Mouse (Mus musculus): ENCODE data around the gene Prss28. TPM values are rescaled to one million over a fixed set of nuclear protein-coding genes. Genes with fewer than 3 reads are reported as not detected.
A peak's percentile ranks its signal among the peaks of the same experiment; 100 is the strongest.

Gene Prss28
- polyA plus RNA-seq (2015; fragmentation: Nextera tagmentation; extraction: Ambion mirVana), result not detected in 2 replicates

DNA sequence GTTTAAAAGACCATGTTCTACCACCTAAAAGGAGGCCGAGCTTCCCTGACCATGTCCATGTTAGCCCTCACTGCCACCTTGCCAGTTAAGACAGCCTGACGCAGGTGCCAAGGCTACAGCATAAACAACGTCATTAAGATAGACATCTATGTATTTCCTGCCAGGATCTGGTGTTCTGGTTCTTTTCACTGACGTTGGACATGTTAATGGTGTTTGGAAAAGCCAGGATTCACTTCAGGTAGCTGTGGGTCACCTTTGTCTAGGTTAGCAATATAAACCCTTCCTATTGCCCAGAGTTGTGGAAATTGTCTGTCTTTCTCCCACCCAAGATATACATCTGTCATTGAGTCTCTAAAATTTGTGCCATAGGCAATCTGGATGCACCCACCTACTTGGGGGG, at the start of gene Prss28:
Prss28 (plus strand) TSS at position 301 of the 400 bp plus-strand sequence.
- Histone ChIP-seq H3K4me1 (ENCODE audit: control insufficient read depth, insufficient read depth, low read length) (no peaks in the 10 kb centered on the region), H3K9me3 (replicated peaks; ENCODE audit: control insufficient read depth, low read length) (no peaks in the 10 kb centered on the region), H3K27me3 (ENCODE audit: control insufficient read depth, insufficient read depth, low read length) (no peaks in the 10 kb centered on the region), H3K36me3 (ENCODE audit: control insufficient read depth, insufficient read depth, low read length) (no peaks in the 10 kb centered on the region), H3K9ac (ENCODE audit: low read length) (no peak within 1 kb of the TSS), H3K4me2 (ENCODE audit: low read depth, low read length) (no peak within 1 kb of the TSS), H3K4me3 (replicated peaks; ENCODE audit: low read length) (no peak within 1 kb of the TSS), H3K27ac (ENCODE audit: low read length) (no peak within 1 kb of the TSS)
- WGBS, result 51% methylated on average over 4 of the region's 4 CpGs
- ATAC-seq (ENCODE audit: insufficient read depth, low FRiP score), result no peak

DNA sequence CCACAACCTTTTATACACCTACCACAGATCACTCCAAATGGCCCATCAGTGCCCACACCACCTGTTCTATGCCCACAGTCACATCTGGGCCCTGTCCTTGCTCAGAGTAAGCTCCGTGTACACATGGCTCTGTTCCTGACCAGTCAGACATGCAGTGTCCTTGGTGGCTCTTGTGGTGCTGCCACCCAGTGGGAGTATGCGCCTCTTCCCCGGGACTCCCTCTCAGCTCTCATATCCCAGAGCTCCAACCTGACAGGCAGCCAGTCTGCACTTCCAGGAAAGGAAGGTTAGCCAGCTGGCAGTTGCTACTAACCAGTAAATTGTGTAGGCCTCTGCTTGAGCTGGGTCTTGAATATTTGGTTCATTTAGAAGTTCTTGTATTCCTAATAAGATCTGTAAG, 44.0 kb upstream of the Prss28 start:
- Histone ChIP-seq H3K4me1 (ENCODE audit: control insufficient read depth, insufficient read depth, low read length) (no peaks in the 10 kb centered on the region), H3K36me3 (ENCODE audit: control insufficient read depth, insufficient read depth, low read length) (peaks cover 40% of the 10 kb centered on the region), H3K27me3 (ENCODE audit: control insufficient read depth, insufficient read depth, low read length) (no peaks in the 10 kb centered on the region), H3K9ac (ENCODE audit: low read length) (no peak overlapping the region), H3K4me2 (ENCODE audit: low read depth, low read length) (no peak overlapping the region), H3K27ac (ENCODE audit: low read length) (no peak overlapping the region), H3K4me3 (replicated peaks; ENCODE audit: low read length) (no peak overlapping the region), H3K9me3 (replicated peaks; ENCODE audit: control insufficient read depth, low read length) (no peaks in the 10 kb centered on the region)
- 63% methylated on average over 3 of the region's 3 CpGs for WGBS
- no peak; the same call in 1 of the 2 replicates for ATAC-seq (ENCODE audit: insufficient read depth, low FRiP score)

DNA sequence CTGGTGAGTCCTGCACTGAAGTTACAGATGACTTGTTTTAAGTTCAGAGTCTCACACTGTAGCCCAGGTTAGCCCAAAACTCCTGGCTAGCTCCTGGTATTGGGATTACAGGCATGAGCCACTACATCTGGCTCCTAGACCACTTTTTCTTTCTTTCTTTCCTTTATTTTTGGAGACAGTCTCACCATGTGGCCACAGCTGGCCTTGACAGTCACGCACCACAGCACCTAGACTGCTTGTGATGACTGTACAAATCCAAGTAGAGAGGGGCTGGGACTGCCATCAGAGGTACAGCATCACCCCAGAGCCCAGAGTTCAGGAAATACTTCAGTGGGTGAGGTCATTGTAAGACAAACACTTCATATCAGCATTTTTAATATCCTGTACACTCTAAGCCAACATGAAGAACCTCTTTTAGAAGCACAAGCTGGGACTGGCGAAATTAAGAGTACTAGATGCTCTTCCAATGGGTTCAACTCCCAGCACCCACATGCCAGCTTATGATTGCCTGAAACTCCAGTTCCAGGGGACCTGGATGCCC, 37.6 kb upstream of the Prss28 start:
- Histone ChIP-seq H3K4me3 (replicated peaks; ENCODE audit: low read length) (peak overlapping the region; percentile 94; the same call in 1 of the 2 replicates), H3K9me3 (replicated peaks; ENCODE audit: control insufficient read depth, low read length) (no peaks in the 10 kb centered on the region), H3K9ac (ENCODE audit: low read length) (peak overlapping the region; percentile 22; the same call in 1 of the 2 replicates), H3K27me3 (ENCODE audit: control insufficient read depth, insufficient read depth, low read length) (no peaks in the 10 kb centered on the region), H3K27ac (ENCODE audit: low read length) (no peak overlapping the region), H3K36me3 (ENCODE audit: control insufficient read depth, insufficient read depth, low read length) (peaks cover 18% of the 10 kb centered on the region), H3K4me2 (ENCODE audit: low read depth, low read length) (peak overlapping the region; percentile 94), H3K4me1 (ENCODE audit: control insufficient read depth, insufficient read depth, low read length) (peaks cover 15% of the 10 kb centered on the region)
- no peak for ATAC-seq (ENCODE audit: insufficient read depth, low FRiP score)
- 69% methylated on average over 2 of the region's 2 CpGs for WGBS

DNA sequence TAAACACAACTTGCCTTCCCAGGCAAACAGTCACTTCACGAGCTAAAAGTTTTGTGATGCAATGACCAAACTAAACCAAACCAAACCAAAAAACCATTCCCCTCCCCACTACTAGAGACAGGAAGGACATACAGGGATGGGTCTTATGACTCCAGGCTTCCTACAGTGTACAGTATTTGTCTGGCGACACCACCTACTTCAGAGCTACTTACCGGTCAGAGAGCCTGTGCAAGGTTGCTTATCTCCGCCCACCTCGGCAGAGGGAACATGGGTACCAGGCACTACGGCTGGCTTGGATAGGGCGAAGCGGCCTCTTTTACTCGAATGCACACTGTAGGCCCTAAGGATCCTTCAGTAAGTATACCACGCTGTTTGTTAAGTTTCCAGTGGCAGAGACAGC, 36.1 kb upstream of the Prss28 start:
- no peak for ATAC-seq (ENCODE audit: insufficient read depth, low FRiP score)
- no peaks in the 10 kb centered on the region for H3K9me3 ChIP-seq (replicated peaks; ENCODE audit: control insufficient read depth, low read length)
- H3K4me3 ChIP-seq (replicated peaks; ENCODE audit: low read length), result peak overlapping the region; percentile 94
- H3K9ac ChIP-seq (ENCODE audit: low read length), result peak overlapping the region; percentile 100
- no peaks in the 10 kb centered on the region for H3K27me3 ChIP-seq (ENCODE audit: control insufficient read depth, insufficient read depth, low read length)
- peaks cover 7% of the 10 kb centered on the region for H3K36me3 ChIP-seq (ENCODE audit: control insufficient read depth, insufficient read depth, low read length)
- WGBS, result 0% methylated on average over 10 of the region's 10 CpGs
- H3K4me2 ChIP-seq (ENCODE audit: low read depth, low read length), result peak overlapping the region; percentile 94
- peaks cover 15% of the 10 kb centered on the region for H3K4me1 ChIP-seq (ENCODE audit: control insufficient read depth, insufficient read depth, low read length)
- H3K27ac ChIP-seq (ENCODE audit: low read length), result peak overlapping the region; percentile 99

DNA sequence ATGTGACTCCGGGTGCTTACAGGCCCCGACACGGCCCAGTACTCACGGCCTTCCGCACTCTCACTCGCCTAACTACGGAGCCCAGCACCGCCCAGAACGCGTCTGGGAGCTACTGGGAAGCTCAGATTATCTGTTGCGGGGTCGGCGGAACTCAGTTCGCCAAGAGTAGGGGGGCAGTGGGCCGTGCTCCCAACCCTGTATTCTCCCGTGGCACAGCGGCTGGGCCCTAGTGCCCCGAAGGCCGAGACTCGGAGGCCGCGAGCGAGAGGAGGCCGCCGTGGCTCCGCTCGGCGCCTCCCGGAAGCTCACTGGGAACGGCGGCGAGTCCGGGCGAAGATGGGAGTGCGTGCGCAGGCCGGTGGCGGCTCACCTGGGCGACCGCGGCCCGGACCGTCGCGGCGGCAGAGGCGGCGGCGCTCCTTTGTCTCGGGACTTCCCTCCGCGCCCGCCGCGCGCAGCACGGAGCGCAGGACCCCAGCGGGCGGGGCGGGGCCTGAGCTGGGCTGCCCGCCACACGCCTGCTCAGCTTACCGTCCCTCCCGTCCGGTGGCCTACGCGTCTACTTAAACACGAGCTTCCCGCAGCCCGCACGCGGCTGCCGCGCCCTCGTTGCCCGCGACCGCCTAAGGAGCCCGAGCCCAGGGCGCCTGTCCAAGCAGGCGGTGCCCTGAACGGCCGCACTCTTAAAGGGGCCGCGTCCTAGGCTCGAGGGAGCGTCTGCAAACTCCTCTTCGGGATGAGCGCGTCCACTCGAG, 35.3 kb upstream of the Prss28 start:
- Histone ChIP-seq H3K27me3 (ENCODE audit: control insufficient read depth, insufficient read depth, low read length) (no peaks in the 10 kb centered on the region), H3K27ac (ENCODE audit: low read length) (peak overlapping the region; percentile 99), H3K36me3 (ENCODE audit: control insufficient read depth, insufficient read depth, low read length) (peaks cover 6% of the 10 kb centered on the region; the same call in 1 of the 2 replicates), H3K9ac (ENCODE audit: low read length) (peak overlapping the region; percentile 100), H3K9me3 (replicated peaks; ENCODE audit: control insufficient read depth, low read length) (no peaks in the 10 kb centered on the region), H3K4me3 (replicated peaks; ENCODE audit: low read length) (peak overlapping the region; percentile 94), H3K4me1 (ENCODE audit: control insufficient read depth, insufficient read depth, low read length) (peaks cover 15% of the 10 kb centered on the region), H3K4me2 (ENCODE audit: low read depth, low read length) (peak overlapping the region; percentile 94)
- peak; percentile 93 for ATAC-seq (ENCODE audit: insufficient read depth, low FRiP score)
- 0% methylated on average over 90 of the region's 92 CpGs for WGBS

DNA sequence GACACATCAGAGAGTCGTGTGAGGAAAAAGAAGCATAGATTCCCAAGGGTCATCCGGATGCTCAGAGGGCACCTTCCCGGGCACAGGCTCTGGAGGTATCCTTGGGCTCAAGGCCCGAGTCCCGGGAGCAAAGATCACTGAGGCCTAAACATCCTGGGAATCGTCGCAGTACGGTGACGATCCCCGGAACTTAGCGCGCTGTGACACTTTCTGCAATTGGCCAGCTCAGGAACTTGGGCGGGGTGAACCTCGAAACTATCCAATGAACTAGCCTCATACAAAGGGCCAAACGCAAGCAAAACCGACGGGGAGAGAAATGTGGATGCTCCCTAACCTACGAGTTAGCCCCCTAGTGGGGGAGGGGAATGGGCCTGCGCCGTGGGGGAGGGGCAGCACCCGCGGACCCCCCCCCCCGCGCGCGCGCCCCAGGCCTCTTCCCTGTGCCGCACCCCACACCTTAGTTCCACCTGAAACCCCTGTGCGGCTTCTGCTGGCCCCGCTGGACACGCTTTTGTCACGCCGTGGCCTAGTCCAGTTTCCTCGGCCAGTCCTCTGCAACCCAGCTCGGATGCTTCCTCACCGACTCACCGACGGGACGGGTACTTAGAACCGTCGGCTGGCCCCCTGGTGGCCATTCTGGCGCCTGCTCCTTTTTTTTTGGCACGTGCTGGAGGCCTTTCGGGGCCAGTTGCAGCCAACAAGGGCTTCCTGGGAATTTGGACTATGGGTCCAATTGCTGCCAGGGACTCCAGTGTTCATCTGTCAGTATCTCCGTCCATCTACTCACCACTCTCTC, 34.5 kb upstream of the Prss28 start:
- ATAC-seq (ENCODE audit: insufficient read depth, low FRiP score), result peak; percentile 89
- Histone ChIP-seq H3K36me3 (ENCODE audit: control insufficient read depth, insufficient read depth, low read length) (peaks cover 1% of the 10 kb centered on the region; the same call in 1 of the 2 replicates), H3K9ac (ENCODE audit: low read length) (peak overlapping the region; percentile 100), H3K4me2 (ENCODE audit: low read depth, low read length) (peak overlapping the region; percentile 56), H3K27me3 (ENCODE audit: control insufficient read depth, insufficient read depth, low read length) (no peaks in the 10 kb centered on the region), H3K9me3 (replicated peaks; ENCODE audit: control insufficient read depth, low read length) (no peaks in the 10 kb centered on the region), H3K4me3 (replicated peaks; ENCODE audit: low read length) (peak overlapping the region; percentile 94), H3K27ac (ENCODE audit: low read length) (peak overlapping the region; percentile 99), H3K4me1 (ENCODE audit: control insufficient read depth, insufficient read depth, low read length) (peaks cover 15% of the 10 kb centered on the region)
- under 1% methylated on average over 40 of the region's 45 CpGs for WGBS

DNA sequence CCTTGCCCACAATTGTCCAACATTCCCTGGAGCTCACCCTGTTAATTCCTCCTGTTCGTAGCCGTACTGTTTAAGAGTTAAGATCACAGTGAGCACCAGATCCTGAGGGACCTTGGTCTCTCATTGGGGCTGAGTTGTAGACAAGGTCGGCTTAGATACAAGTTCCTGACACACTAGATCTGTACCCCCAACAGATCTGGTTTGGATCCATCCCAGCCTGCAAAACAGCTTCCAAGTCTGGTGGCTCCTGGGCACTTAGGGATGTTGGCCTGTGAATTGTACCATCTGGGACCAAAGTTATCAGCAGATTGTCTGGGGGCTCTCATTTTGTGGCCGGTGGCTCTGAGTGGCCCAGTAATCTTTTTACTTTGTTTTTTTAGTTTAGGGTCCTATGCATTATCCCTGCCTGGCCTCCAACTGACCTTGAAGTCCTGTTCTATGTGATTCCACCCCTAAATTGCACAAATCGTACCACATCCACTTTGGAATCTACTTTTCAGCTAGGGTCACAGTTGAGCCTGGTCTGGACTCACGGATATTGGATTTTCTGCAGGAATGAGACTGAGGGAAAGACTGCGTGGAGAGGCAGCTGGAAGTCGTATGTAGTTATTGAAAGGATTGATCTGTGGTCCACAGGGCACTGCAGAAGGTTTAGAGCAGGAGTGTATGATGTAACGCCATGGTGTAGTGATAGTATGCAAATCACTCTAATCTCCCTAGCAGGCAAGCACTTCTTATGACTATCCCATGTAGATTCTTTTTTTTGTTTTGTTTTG, 33.7 kb upstream of the Prss28 start, which contains the start of gene Ube2i:
Ube2i (minus strand) TSS at position 52 of the 776 bp plus-strand sequence.
- Histone ChIP-seq H3K36me3 (ENCODE audit: control insufficient read depth, insufficient read depth, low read length) (no peaks in the 10 kb centered on the region), H3K27me3 (ENCODE audit: control insufficient read depth, insufficient read depth, low read length) (no peaks in the 10 kb centered on the region), H3K9ac (ENCODE audit: low read length) (peak within 1 kb of the TSS; percentile 100), H3K9me3 (replicated peaks; ENCODE audit: control insufficient read depth, low read length) (no peaks in the 10 kb centered on the region), H3K4me2 (ENCODE audit: low read depth, low read length) (peak within 1 kb of the TSS; percentile 56), H3K4me1 (ENCODE audit: control insufficient read depth, insufficient read depth, low read length) (peaks cover 15% of the 10 kb centered on the region), H3K4me3 (replicated peaks; ENCODE audit: low read length) (peak within 1 kb of the TSS; percentile 94), H3K27ac (ENCODE audit: low read length) (peak within 1 kb of the TSS; percentile 99)
- ATAC-seq (ENCODE audit: insufficient read depth, low FRiP score), result no peak
- 78% methylated on average over 9 of the region's 9 CpGs for WGBS

DNA sequence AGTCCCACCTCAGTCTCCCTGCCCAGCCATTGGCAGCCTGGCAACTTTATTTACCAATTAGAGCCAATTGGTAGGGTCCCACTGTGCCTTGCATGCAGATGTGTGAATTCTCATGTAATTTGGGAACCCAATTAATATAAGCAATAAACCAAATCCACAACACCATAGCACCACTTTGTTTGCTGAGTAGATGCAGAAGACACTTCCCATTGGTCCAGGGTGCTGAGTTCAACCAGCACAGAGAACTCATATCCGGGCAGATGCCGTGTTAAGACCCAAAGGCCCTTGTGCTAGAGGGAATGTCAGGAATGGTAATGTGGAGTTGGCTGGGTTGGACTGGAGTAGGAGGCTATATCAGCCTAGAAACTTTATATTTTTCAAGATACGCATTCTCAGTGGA, 32.6 kb upstream of the Prss28 start:
- ATAC-seq (ENCODE audit: insufficient read depth, low FRiP score), result no peak
- Histone ChIP-seq H3K27me3 (ENCODE audit: control insufficient read depth, insufficient read depth, low read length) (no peaks in the 10 kb centered on the region), H3K27ac (ENCODE audit: low read length) (no peak overlapping the region), H3K4me3 (replicated peaks; ENCODE audit: low read length) (no peak overlapping the region), H3K9ac (ENCODE audit: low read length) (no peak overlapping the region), H3K36me3 (ENCODE audit: control insufficient read depth, insufficient read depth, low read length) (no peaks in the 10 kb centered on the region), H3K4me2 (ENCODE audit: low read depth, low read length) (no peak overlapping the region), H3K9me3 (replicated peaks; ENCODE audit: control insufficient read depth, low read length) (no peaks in the 10 kb centered on the region), H3K4me1 (ENCODE audit: control insufficient read depth, insufficient read depth, low read length) (peaks cover 13% of the 10 kb centered on the region)
- 94% methylated on average over 3 of the region's 3 CpGs for WGBS

Measured in stomach, embryonic 16.5 days (tissue).